Mouse (Mus musculus) lung, postnatal 0 days (tissue): ENCODE measurements at regions not wholly inside any gene's neighbourhood (a gene's known extent, or its start where the extent isn't known, plus 50 kb on each side); places are given as distances from the start of the nearest gene placed in this dataset.

ENCODE experiments used
- CTCF ChIP-seq: IDR thresholded peaks from 2 replicates; pipeline ENCODE4 v1.5.1; 2016; ENCODE audit warnings: antibody characterized with exemption, mild to moderate bottlenecking
- EP300 ChIP-seq: IDR thresholded peaks from 2 replicates; pipeline ENCODE4 v1.6.1; 2016; ENCODE audit warnings: antibody characterized with exemption, mild to moderate bottlenecking, control low read depth

GRCm38 (mm10) chr2:106465055-106465454, 228.0 kb upstream of the Mpped2 start:
- TF ChIP-seq EP300, result no peak
- TF ChIP-seq CTCF, result no peak
